Mouse (Mus musculus): ENCODE data around the gene Olfr1276. TPM values are rescaled to one million over a fixed set of nuclear protein-coding genes. Genes with fewer than 3 reads are reported as not detected.

Olfr1276 gene
- not detected for polyA plus RNA-seq (2012; fragmentation: generic; extraction: Trizol)
- long read RNA-seq, experiment 1, result 0 reads
- long read RNA-seq, experiment 2, result 0 reads

- H3K79me3 ChIP-seq (ENCODE audit: low read depth), result no peaks in the 10 kb centered on the region
- no peaks in the 10 kb centered on the region for H3K27me3 ChIP-seq (ENCODE audit: control insufficient read depth, insufficient read depth, insufficient read length)
- no peak for TF ChIP-seq USF1 (IDR thresholded peaks at IDR 0.05; ENCODE audit: low read depth)
- TF ChIP-seq CTCF (IDR thresholded peaks at IDR 0.05; ENCODE audit: control insufficient read depth, insufficient read depth, insufficient read length), result no peak
- no peak for TF ChIP-seq MYOD1 (IDR thresholded peaks at IDR 0.05; ENCODE audit: control insufficient read depth, insufficient read length, low read depth)
- TF ChIP-seq FOSL1 (IDR thresholded peaks at IDR 0.05; ENCODE audit: insufficient read depth, low read length, poor library complexity, severe bottlenecking), result no peak
- no peak for TF ChIP-seq MYOG (IDR thresholded peaks at IDR 0.05; ENCODE audit: control insufficient read depth, extremely low read depth, insufficient read length)
- no peak for TF ChIP-seq CEBPB (IDR thresholded peaks at IDR 0.05; ENCODE audit: low read depth)
- no peak for TF ChIP-seq MAX (IDR thresholded peaks at IDR 0.05)
- no peaks in the 10 kb centered on the region for H3K36me3 ChIP-seq (ENCODE audit: control insufficient read depth, insufficient read depth)
- no peaks in the 10 kb centered on the region for H3K79me2 ChIP-seq (ENCODE audit: control insufficient read depth, insufficient read depth)
- H3ac ChIP-seq (ENCODE audit: control insufficient read depth, insufficient read length, low read depth), result no peak within 1 kb of the TSS
- no peak within 1 kb of the TSS for H3K4me3 ChIP-seq (ENCODE audit: insufficient read depth, poor library complexity, severe bottlenecking)
These were observed at the start of gene Olfr1276 for GRCm38 (mm10) chr2:111254216-111254615. Gene Olfr1276 (plus strand): TSS chr2:111254516.

DNA sequence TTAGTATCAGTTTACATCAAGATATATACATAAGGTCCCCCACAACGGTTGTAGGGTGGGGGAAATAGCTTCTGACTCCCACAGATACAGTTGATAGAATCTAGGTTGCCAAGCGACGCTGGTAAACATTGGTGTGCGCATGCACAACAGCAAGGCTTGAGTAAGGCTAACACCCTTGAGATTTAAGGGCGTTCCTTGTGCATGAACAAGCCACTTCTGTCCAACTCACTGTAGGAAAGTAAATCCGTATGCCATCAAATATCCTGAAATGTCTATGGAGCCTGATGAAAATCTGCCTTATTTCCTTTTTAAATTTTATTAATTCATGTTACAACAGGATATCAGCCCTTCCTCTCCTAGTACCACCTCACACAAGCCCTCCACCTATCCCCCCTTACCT, 24.8 kb upstream of the Olfr1276 start, which contains the start of gene 4930430A15Rik:
TSS of gene 4930430A15Rik (minus strand) at position 101 of the 400 bp plus-strand sequence.
- H3ac ChIP-seq (ENCODE audit: control insufficient read depth, insufficient read length, low read depth), result no peak within 1 kb of the TSS
- no peaks in the 10 kb centered on the region for H3K27me3 ChIP-seq (ENCODE audit: control insufficient read depth, insufficient read depth, insufficient read length)
- no peak within 1 kb of the TSS for H3K4me3 ChIP-seq (ENCODE audit: insufficient read depth, poor library complexity, severe bottlenecking)
- H3K79me3 ChIP-seq (ENCODE audit: low read depth), result no peaks in the 10 kb centered on the region
- H3K36me3 ChIP-seq (ENCODE audit: control insufficient read depth, insufficient read depth), result no peaks in the 10 kb centered on the region
- H3K79me2 ChIP-seq (ENCODE audit: control insufficient read depth, insufficient read depth), result no peaks in the 10 kb centered on the region
- TF ChIP-seq CEBPB (IDR thresholded peaks at IDR 0.05; ENCODE audit: low read depth) (no peak), MYOG (IDR thresholded peaks at IDR 0.05; ENCODE audit: control insufficient read depth, extremely low read depth, insufficient read length) (no peak), MYOD1 (IDR thresholded peaks at IDR 0.05; ENCODE audit: control insufficient read depth, insufficient read length, low read depth) (no peak), FOSL1 (IDR thresholded peaks at IDR 0.05; ENCODE audit: insufficient read depth, low read length, poor library complexity, severe bottlenecking) (no peak), CTCF (IDR thresholded peaks at IDR 0.05; ENCODE audit: control insufficient read depth, insufficient read depth, insufficient read length) (no peak), MAX (IDR thresholded peaks at IDR 0.05) (no peak), USF1 (IDR thresholded peaks at IDR 0.05; ENCODE audit: low read depth) (no peak)

- Histone ChIP-seq H3K79me3 (ENCODE audit: low read depth) (no peaks in the 10 kb centered on the region), H3K27me3 (ENCODE audit: control insufficient read depth, insufficient read depth, insufficient read length) (no peaks in the 10 kb centered on the region), H3K36me3 (ENCODE audit: control insufficient read depth, insufficient read depth) (no peaks in the 10 kb centered on the region), H3K79me2 (ENCODE audit: control insufficient read depth, insufficient read depth) (no peaks in the 10 kb centered on the region), H3ac (ENCODE audit: control insufficient read depth, insufficient read length, low read depth) (no peak within 1 kb of the TSS), H3K4me3 (ENCODE audit: insufficient read depth, poor library complexity, severe bottlenecking) (no peak within 1 kb of the TSS)
- no peak for TF ChIP-seq MYOG (IDR thresholded peaks at IDR 0.05; ENCODE audit: control insufficient read depth, extremely low read depth, insufficient read length)
- no peak for TF ChIP-seq FOSL1 (IDR thresholded peaks at IDR 0.05; ENCODE audit: insufficient read depth, low read length, poor library complexity, severe bottlenecking)
- TF ChIP-seq CEBPB (IDR thresholded peaks at IDR 0.05; ENCODE audit: low read depth), result no peak
- TF ChIP-seq MAX (IDR thresholded peaks at IDR 0.05), result no peak
- no peak for TF ChIP-seq USF1 (IDR thresholded peaks at IDR 0.05; ENCODE audit: low read depth)
- no peak for TF ChIP-seq MYOD1 (IDR thresholded peaks at IDR 0.05; ENCODE audit: control insufficient read depth, insufficient read length, low read depth)
These were observed 19.1 kb upstream of the Olfr1276 start, which contains the start of gene Olfr1275 for GRCm38 (mm10) chr2:111235186-111235585. Gene Olfr1275 (minus strand): TSS chr2:111235286.

DNA sequence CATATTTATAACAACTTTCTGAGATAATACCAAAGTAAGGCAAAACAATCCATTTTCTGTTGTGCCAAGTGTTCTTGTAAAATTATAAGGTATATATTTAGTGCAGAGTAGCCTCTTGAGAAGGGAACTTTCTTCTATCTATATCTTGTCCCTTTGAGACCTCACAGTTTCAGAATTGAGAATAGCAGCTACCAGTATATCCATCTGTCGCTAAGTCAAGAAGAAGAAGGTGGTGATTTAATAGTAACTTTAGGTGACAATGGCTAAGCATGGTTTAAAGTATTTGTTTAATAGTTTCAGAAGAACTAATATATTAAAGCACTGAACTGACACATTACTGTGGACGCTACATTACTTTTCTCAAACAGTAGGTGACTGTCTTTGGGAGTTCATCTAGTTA, 19.7 kb downstream of the Olfr1276 start, which contains the start of gene Olfr1277:
TSS of gene Olfr1277 (minus strand) at position 101 of the 400 bp plus-strand sequence.
- Histone ChIP-seq H3K36me3 (ENCODE audit: control insufficient read depth, insufficient read depth) (no peaks in the 10 kb centered on the region), H3K79me2 (ENCODE audit: control insufficient read depth, insufficient read depth) (no peaks in the 10 kb centered on the region), H3K4me3 (ENCODE audit: insufficient read depth, poor library complexity, severe bottlenecking) (no peak within 1 kb of the TSS), H3K79me3 (ENCODE audit: low read depth) (no peaks in the 10 kb centered on the region), H3K27me3 (ENCODE audit: control insufficient read depth, insufficient read depth, insufficient read length) (no peaks in the 10 kb centered on the region), H3ac (ENCODE audit: control insufficient read depth, insufficient read length, low read depth) (no peak within 1 kb of the TSS)
- TF ChIP-seq MYOD1 (IDR thresholded peaks at IDR 0.05; ENCODE audit: control insufficient read depth, insufficient read length, low read depth) (no peak), FOSL1 (IDR thresholded peaks at IDR 0.05; ENCODE audit: insufficient read depth, low read length, poor library complexity, severe bottlenecking) (no peak), MYOG (IDR thresholded peaks at IDR 0.05; ENCODE audit: control insufficient read depth, extremely low read depth, insufficient read length) (no peak), USF1 (IDR thresholded peaks at IDR 0.05; ENCODE audit: low read depth) (no peak)

DNA sequence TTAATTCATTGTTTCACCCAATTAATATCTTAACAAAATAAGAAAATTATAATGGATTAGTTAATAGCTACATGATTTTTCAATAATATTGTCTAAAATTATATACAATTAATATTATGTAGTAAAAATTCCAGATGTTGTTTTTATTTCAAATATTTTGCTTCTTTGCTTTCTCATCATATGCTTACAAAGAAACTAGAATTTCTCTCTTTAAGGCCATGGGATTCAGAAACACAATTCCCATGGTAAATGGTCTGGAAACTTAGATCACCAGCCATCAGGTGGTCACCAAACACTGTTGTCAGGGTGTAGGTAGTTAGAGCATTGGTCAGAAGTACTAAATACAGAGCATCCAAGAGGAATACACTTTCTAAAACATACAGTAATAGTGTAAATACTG, 35.5 kb downstream of the Olfr1276 start, which contains the start of gene Olfr1278:
TSS of gene Olfr1278 (plus strand) at position 301 of the 400 bp plus-strand sequence.
- Histone ChIP-seq H3K79me2 (ENCODE audit: control insufficient read depth, insufficient read depth) (no peaks in the 10 kb centered on the region), H3K27me3 (ENCODE audit: control insufficient read depth, insufficient read depth, insufficient read length) (no peaks in the 10 kb centered on the region), H3ac (ENCODE audit: control insufficient read depth, insufficient read length, low read depth) (no peak within 1 kb of the TSS), H3K79me3 (ENCODE audit: low read depth) (no peaks in the 10 kb centered on the region), H3K4me3 (ENCODE audit: insufficient read depth, poor library complexity, severe bottlenecking) (no peak within 1 kb of the TSS), H3K36me3 (ENCODE audit: control insufficient read depth, insufficient read depth) (no peaks in the 10 kb centered on the region)
- TF ChIP-seq USF1 (IDR thresholded peaks at IDR 0.05; ENCODE audit: low read depth) (no peak), MAX (IDR thresholded peaks at IDR 0.05) (no peak), CTCF (IDR thresholded peaks at IDR 0.05; ENCODE audit: control insufficient read depth, insufficient read depth, insufficient read length) (no peak), MYOG (IDR thresholded peaks at IDR 0.05; ENCODE audit: control insufficient read depth, extremely low read depth, insufficient read length) (no peak), CEBPB (IDR thresholded peaks at IDR 0.05; ENCODE audit: low read depth) (no peak), FOSL1 (IDR thresholded peaks at IDR 0.05; ENCODE audit: insufficient read depth, low read length, poor library complexity, severe bottlenecking) (no peak), MYOD1 (IDR thresholded peaks at IDR 0.05; ENCODE audit: control insufficient read depth, insufficient read length, low read depth) (no peak)

- no peaks in the 10 kb centered on the region for H3K79me2 ChIP-seq (ENCODE audit: control insufficient read depth, insufficient read depth)
- no peak overlapping the region for H3K4me3 ChIP-seq (ENCODE audit: insufficient read depth, poor library complexity, severe bottlenecking)
- no peaks in the 10 kb centered on the region for H3K79me3 ChIP-seq (ENCODE audit: low read depth)
- no peaks in the 10 kb centered on the region for H3K36me3 ChIP-seq (ENCODE audit: control insufficient read depth, insufficient read depth)
- no peak for TF ChIP-seq CTCF (IDR thresholded peaks at IDR 0.05; ENCODE audit: control insufficient read depth, insufficient read depth, insufficient read length)
- TF ChIP-seq USF1 (IDR thresholded peaks at IDR 0.05; ENCODE audit: low read depth), result no peak
- no peak for TF ChIP-seq FOSL1 (IDR thresholded peaks at IDR 0.05; ENCODE audit: insufficient read depth, low read length, poor library complexity, severe bottlenecking)
- no peak for TF ChIP-seq CEBPB (IDR thresholded peaks at IDR 0.05; ENCODE audit: low read depth)
- TF ChIP-seq MAX (IDR thresholded peaks at IDR 0.05), result no peak
- TF ChIP-seq MYOD1 (IDR thresholded peaks at IDR 0.05; ENCODE audit: control insufficient read depth, insufficient read length, low read depth), result no peak
- no peak for TF ChIP-seq MYOG (IDR thresholded peaks at IDR 0.05; ENCODE audit: control insufficient read depth, extremely low read depth, insufficient read length)
- no peak overlapping the region for H3ac ChIP-seq (ENCODE audit: control insufficient read depth, insufficient read length, low read depth)
- H3K27me3 ChIP-seq (ENCODE audit: control insufficient read depth, insufficient read depth, insufficient read length), result no peaks in the 10 kb centered on the region
These were observed 44.2 kb downstream of the Olfr1276 start for GRCm38 (mm10) chr2:111298541-111298940.
